Mouse (Mus musculus) midbrain, embryonic 16.5 days (tissue): Measurements from ENCODE around the gene Pcdh7. TPM values are rescaled to one million over a fixed set of nuclear protein-coding genes. Genes with fewer than 3 reads are reported as not detected.
"Not testable (repeated sequence)": the region's sequence is repeated elsewhere in the genome, so short reads cannot be mapped to it uniquely, and the experiment has no call there.

Source experiments
- ATAC-seq: fragments of 200-750 bp; cut with Nextera tagmentation; 2 replicates; pipeline ENCODE4 v1.8.0; 2017; ENCODE audit warnings: moderate TSS enrichment
- H3K27ac ChIP-seq: fragments of 300-500 bp; sonication (generic); 2 replicates; pipeline ENCODE4 v1.5.1; 2014; ENCODE audit warnings: mild to moderate bottlenecking, low read length, mixed read lengths
- H3K27me3 ChIP-seq: fragments of 300-500 bp; sonication (generic); 2 replicates; pipeline ENCODE4 v1.6.1; 2014; ENCODE audit warnings: low read depth, low read length, mixed read lengths; ENCODE audit not compliant: control insufficient read depth, insufficient read depth
- H3K36me3 ChIP-seq: fragments of 300-500 bp; sonication (generic); 2 replicates; pipeline ENCODE4 v1.6.1; 2014; ENCODE audit warnings: mild to moderate bottlenecking, low read length, moderate library complexity, mixed read lengths; ENCODE audit not compliant: control insufficient read depth, insufficient read depth
- H3K4me1 ChIP-seq: fragments of 300-500 bp; sonication (generic); 2 replicates; pipeline ENCODE4 v1.6.1; 2014; ENCODE audit warnings: mild to moderate bottlenecking, low read length, mixed read lengths; ENCODE audit not compliant: control insufficient read depth, insufficient read depth
- H3K4me2 ChIP-seq: fragments of 300-500 bp; sonication (generic); 2 replicates; pipeline ENCODE4 v1.6.1; 2014; ENCODE audit warnings: mild to moderate bottlenecking, low read length, mixed read lengths
- H3K4me3 ChIP-seq: fragments of 300-500 bp; sonication (generic); 2 replicates; pipeline ENCODE4 v1.5.1; 2014; ENCODE audit warnings: low read depth, mild to moderate bottlenecking, low read length, moderate library complexity, mixed read lengths
- H3K9ac ChIP-seq: fragments of 300-500 bp; sonication (generic); 2 replicates; pipeline ENCODE4 v1.6.1; 2014; ENCODE audit warnings: low read depth, low read length, mixed read lengths
- H3K9me3 ChIP-seq: fragments of 300-500 bp; sonication (generic); replicated peaks from 2 replicates; pipeline ENCODE4 v1.6.1; 2014; ENCODE audit warnings: mild to moderate bottlenecking, low read length, mixed read lengths; ENCODE audit not compliant: control insufficient read depth, poor library complexity, severe bottlenecking
- WGBS: fragments of 180-500 bp; shearing (Covaris S2); extraction: QIAGEN DNeasy Blood & Tissue Kit; methylation state at CpG from one replicate; pipeline ENCODE4 v1.1.7; 2014; 5-methylcytosine and 5-hydroxymethylcytosine counted together
- polyA plus RNA-seq: library from polyadenylated mRNA; unstranded; fragments of >200 nt; fragmentation: Nextera tagmentation; extraction: Ambion mirVana; gene quantifications from 2 replicates; pipeline ENCODE4 v1.2.1, GENCODE M21; 2015

Gene Pcdh7
- polyA plus RNA-seq, 1 experiment from 2014 or later: 23.5 TPM

DNA sequence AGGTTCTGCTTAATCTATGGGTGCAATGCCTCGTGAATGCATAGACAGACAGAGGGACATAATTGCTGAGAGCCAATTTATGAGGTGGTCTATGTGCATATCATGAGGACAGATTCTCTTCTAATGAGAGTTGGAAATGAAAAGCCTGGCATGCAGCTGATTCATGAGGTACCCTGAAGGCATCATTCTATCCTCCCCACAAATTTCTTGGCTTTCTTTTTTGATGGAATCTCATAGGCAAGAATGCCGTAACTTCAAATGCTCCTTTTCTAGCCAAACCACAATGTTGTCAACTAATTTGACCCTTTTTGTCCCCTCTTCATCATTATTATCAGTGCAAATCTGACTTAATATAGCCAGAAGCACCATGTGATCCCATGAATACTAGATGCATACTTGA, 426.1 kb downstream of the Pcdh7 start:
- H3K36me3 ChIP-seq: no peaks in the 10 kb centered on the region
- 79% methylated on average over 2 of the region's 2 CpGs for WGBS
- H3K4me1 ChIP-seq: no peaks in the 10 kb centered on the region
- no peak overlapping the region for H3K4me2 ChIP-seq
- ATAC-seq: no peak
- H3K4me3 ChIP-seq: no peak overlapping the region
- no peaks in the 10 kb centered on the region for H3K9me3 ChIP-seq
- H3K9ac ChIP-seq: no peak overlapping the region
- H3K27ac ChIP-seq: no peak overlapping the region
- H3K27me3 ChIP-seq: no peaks in the 10 kb centered on the region

DNA sequence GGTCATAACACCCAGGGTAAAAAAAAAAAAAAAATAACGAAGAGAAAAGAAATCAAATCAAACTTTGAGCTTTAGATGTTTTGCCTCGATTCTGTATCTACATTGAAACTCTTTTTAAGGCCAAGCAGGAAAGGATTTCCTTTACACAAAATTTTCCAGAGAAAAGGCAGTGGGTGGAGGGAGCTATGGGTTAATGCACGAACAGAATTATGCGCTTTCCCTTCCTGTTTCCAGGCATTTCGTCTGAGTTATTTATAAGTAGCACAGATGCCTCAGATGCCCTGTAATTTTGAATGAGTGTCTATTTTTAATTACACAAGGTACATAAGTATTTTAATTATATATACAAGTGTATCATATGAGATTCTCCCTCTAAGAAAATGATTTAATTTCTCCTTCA, 436.2 kb downstream of the Pcdh7 start:
- ATAC-seq: no peak
- H3K27ac ChIP-seq: no peak overlapping the region
- no peaks in the 10 kb centered on the region for H3K9me3 ChIP-seq
- no peaks in the 10 kb centered on the region for H3K36me3 ChIP-seq
- no peak overlapping the region for H3K9ac ChIP-seq
- no peaks in the 10 kb centered on the region for H3K27me3 ChIP-seq
- H3K4me2 ChIP-seq: no peak overlapping the region
- H3K4me3 ChIP-seq: no peak overlapping the region
- no peaks in the 10 kb centered on the region for H3K4me1 ChIP-seq
- WGBS: 53% methylated on average over 5 of the region's 5 CpGs

DNA sequence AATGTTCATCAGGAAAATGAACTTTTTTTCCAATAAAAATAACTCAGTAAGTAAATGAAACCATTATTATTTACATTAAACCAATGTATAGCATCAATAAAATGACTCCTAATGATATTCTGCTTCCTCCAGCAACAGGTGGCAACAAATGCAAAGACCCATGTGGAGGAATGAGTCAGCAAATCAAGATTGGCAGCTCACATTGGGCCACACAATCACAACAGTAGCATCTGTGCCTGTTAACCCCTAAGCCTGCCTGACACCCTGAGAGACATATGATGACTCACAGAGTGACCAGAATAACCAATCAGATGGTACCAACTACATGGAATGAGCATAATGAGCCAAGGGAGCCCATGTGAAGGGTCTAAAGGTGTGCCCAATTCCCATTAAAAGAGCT, 454.5 kb downstream of the Pcdh7 start:
- Histone ChIP-seq H3K4me1 (no peaks in the 10 kb centered on the region), H3K4me2 (no peak overlapping the region), H3K36me3 (no peaks in the 10 kb centered on the region), H3K27ac (no peak overlapping the region), H3K9me3 (no peaks in the 10 kb centered on the region), H3K27me3 (no peaks in the 10 kb centered on the region), H3K4me3 (no peak overlapping the region), H3K9ac (no peak overlapping the region)
- ATAC-seq: no peak

DNA sequence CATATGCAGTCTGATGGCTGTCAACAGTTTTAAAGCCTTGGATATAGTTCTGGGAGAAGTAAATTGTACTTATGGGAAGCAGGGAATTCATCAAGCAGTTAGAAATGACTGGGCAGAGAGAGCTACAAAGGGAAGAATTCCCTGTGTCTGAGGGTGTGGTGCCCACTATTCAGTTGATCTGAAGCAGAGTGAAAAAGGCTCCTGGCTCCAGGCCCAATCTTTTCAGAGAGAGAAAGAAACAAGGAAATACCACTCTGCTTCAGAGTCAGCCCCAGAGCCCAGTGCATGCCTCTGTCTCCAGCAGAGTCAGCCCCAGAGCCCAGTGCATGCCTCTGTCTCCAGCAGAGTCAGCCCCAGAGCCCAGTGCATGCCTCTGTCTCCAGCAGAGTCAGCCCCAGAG, 456.6 kb downstream of the Pcdh7 start:
- not testable (repeated sequence) for ATAC-seq, H3K9me3 ChIP-seq, H3K9ac ChIP-seq, H3K36me3 ChIP-seq, H3K27me3 ChIP-seq, H3K4me1 ChIP-seq, H3K4me2 ChIP-seq, H3K27ac ChIP-seq, H3K4me3 ChIP-seq

DNA sequence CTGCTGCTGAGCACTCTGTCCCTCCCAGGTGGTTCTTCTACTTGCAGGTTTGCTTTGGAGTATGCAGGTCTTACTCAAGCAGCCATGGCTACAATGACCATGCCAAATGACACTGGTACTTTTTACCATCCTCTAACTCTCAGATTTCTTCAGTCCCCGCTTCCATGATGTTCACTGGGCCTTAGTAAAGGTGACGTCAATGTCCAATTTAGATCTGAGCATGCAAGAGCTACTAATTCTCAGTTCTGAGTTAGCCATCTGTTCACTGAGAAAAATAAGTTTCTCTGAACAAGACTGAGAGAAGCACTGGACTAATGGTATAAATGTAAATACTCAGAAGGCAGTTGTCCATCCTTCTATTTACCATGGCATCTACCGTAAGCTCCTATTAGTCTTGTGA, 457.8 kb downstream of the Pcdh7 start:
- ATAC-seq: no peak
- Histone ChIP-seq H3K36me3 (no peaks in the 10 kb centered on the region), H3K4me2 (no peak overlapping the region), H3K27me3 (no peaks in the 10 kb centered on the region), H3K9ac (no peak overlapping the region), H3K4me1 (no peaks in the 10 kb centered on the region), H3K9me3 (no peaks in the 10 kb centered on the region), H3K4me3 (no peak overlapping the region), H3K27ac (no peak overlapping the region)
- 94% methylated on average over 3 of the region's 3 CpGs for WGBS
